Mouse (Mus musculus): ENCODE data around the gene Cux1. TPM values are rescaled to one million over a fixed set of nuclear protein-coding genes. Genes with fewer than 3 reads are reported as not detected.

Cux1 gene
- polyA plus RNA-seq, 1 experiment, result 126 TPM

GRCm38 (mm10) chr5:136530931-136531330 is 36.4 kb downstream of the Cux1 start:
- Histone ChIP-seq H3K36me3 (ENCODE audit: control insufficient read depth, insufficient read depth, low read length) (no peaks in the 10 kb centered on the region), H3K27me3 (replicated peaks; ENCODE audit: control insufficient read depth, insufficient read depth, low read length) (no peaks in the 10 kb centered on the region), H3K4me3 (ENCODE audit: insufficient read depth, low read depth, low read length) (no peak overlapping the region), H3K27ac (ENCODE audit: insufficient read depth, low read depth, low read length) (peak overlapping the region; percentile 81), H3K4me1 (ENCODE audit: control insufficient read depth, insufficient read depth, low read length) (peaks cover 54% of the 10 kb centered on the region)
- WGBS, result 42% methylated on average over 1 of the region's 1 CpGs
- TF ChIP-seq POLR2A (IDR thresholded peaks at IDR 0.05; ENCODE audit: low read depth, low read length) (no peak), CTCF (conservative IDR thresholded peaks at IDR 0.05; ENCODE audit: insufficient read depth, insufficient read length, low read depth, low read length) (no peak)
- peak; percentile 89 for DNase-seq

- DNase-seq, result no peak
- H3K27ac ChIP-seq (ENCODE audit: insufficient read depth, low read depth, low read length), result 0 out of 2 replicates have a peak overlapping the region, but pooled peaks have one; percentile 24
These were observed 38.1 kb downstream of the Cux1 start for GRCm38 (mm10) chr5:136529165-136529564.

DNA sequence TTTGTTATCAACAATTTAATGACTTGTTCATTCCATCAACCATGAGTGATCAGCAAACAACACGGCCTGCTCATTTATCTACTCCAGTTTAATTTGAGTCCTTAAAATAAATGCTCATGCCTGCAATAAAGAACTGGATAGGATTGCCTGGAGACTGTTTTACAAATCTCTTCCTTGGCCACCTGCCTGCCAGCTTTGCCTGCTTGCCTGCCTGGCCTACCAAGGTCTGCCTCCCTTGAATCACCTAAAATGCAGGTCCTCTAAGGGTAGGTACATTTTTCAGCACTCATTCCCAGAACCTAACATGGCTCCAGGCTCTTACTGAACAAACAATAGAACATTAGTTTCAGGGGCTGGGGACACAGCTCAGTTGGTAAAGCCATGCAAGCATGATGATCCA is 39.4 kb downstream of the Cux1 start:
- Histone ChIP-seq H3K4me3 (ENCODE audit: insufficient read depth, low read depth, low read length) (no peak overlapping the region), H3K27ac (ENCODE audit: insufficient read depth, low read depth, low read length) (no peak overlapping the region), H3K4me1 (ENCODE audit: control insufficient read depth, insufficient read depth, low read length) (peaks cover 35% of the 10 kb centered on the region), H3K27me3 (replicated peaks; ENCODE audit: control insufficient read depth, insufficient read depth, low read length) (no peaks in the 10 kb centered on the region), H3K36me3 (ENCODE audit: control insufficient read depth, insufficient read depth, low read length) (no peaks in the 10 kb centered on the region)
- WGBS, result 43% methylated on average over 1 of the region's 1 CpGs
- TF ChIP-seq POLR2A (IDR thresholded peaks at IDR 0.05; ENCODE audit: low read depth, low read length) (no peak), CTCF (conservative IDR thresholded peaks at IDR 0.05; ENCODE audit: insufficient read depth, insufficient read length, low read depth, low read length) (no peak)
- DNase-seq, result peak; percentile 40

More at GRCm38 (mm10) chr5:136529165-136529564, 38.1 kb downstream of the Cux1 start:
- Histone ChIP-seq H3K4me1 (ENCODE audit: control insufficient read depth, insufficient read depth, low read length) (peaks cover 42% of the 10 kb centered on the region), H3K4me3 (ENCODE audit: insufficient read depth, low read depth, low read length) (no peak overlapping the region), H3K36me3 (ENCODE audit: control insufficient read depth, insufficient read depth, low read length) (no peaks in the 10 kb centered on the region), H3K27me3 (replicated peaks; ENCODE audit: control insufficient read depth, insufficient read depth, low read length) (no peaks in the 10 kb centered on the region)
- TF ChIP-seq CTCF (conservative IDR thresholded peaks at IDR 0.05; ENCODE audit: insufficient read depth, insufficient read length, low read depth, low read length) (no peak), POLR2A (IDR thresholded peaks at IDR 0.05; ENCODE audit: low read depth, low read length) (no peak)

DNA sequence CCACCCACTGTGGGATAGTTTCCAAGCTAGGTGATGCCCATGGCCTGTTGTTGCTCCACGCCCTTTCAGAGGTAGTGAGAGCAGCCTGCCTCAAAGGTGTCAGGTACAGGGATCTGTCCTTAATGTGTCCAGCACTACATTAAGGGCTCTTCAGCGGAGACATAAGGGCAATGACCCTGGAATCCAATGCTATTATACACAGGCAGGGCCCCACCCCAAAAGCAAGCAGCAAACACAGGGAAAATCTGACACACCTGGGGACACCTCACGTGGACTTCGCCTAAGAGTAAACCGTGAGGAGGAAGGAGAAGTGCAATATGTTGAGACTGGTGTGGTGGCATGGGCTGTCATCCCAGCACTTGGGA is 40.8 kb downstream of the Cux1 start:
- WGBS, result 83% methylated on average over 5 of the region's 5 CpGs
- no peaks in the 10 kb centered on the region for H3K36me3 ChIP-seq (ENCODE audit: control insufficient read depth, insufficient read depth, low read length)
- H3K4me1 ChIP-seq (ENCODE audit: control insufficient read depth, insufficient read depth, low read length), result peaks cover 28% of the 10 kb centered on the region
- no peaks in the 10 kb centered on the region for H3K27me3 ChIP-seq (replicated peaks; ENCODE audit: control insufficient read depth, insufficient read depth, low read length)
- TF ChIP-seq CTCF (conservative IDR thresholded peaks at IDR 0.05; ENCODE audit: insufficient read depth, insufficient read length, low read depth, low read length) (no peak), POLR2A (IDR thresholded peaks at IDR 0.05; ENCODE audit: low read depth, low read length) (no peak)
- H3K27ac ChIP-seq (ENCODE audit: insufficient read depth, low read depth, low read length), result no peak overlapping the region
- H3K4me3 ChIP-seq (ENCODE audit: insufficient read depth, low read depth, low read length), result no peak overlapping the region
- DNase-seq, result no peak

DNA sequence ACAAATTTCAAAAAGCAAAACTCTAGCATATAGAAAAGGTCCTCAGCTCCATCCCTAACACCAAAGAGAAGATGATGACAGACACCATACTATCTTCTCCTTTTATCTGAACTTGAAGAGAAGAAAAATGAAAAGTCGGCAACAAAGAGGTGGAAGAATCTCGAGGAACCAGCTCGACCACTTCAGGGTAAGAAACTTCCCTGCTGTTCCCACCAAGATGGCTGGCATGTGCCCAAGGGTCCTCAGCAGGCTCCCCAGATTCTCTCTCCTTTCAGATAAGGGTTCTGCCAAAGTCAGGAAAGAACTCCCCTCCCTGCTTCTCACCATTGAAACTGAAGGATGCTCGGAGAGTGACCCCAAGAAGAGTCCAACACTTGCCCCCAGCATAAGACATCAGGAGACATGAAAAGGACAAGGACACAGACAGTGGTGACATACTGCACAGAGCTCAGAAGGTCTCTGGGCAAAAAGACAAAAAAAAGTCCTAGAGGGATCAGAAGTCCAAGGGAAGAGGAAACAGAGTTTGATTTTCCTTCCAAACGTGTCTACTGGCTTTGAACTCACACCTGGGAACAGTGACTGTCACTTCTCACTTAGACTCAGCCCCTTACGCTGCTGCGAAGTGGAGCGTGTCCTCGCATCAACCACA is 41.3 kb downstream of the Cux1 start:
- whole genome bisulfite sequencing, result 67% methylated on average over 9 of the region's 9 CpGs
- Histone ChIP-seq H3K4me1 (ENCODE audit: control insufficient read depth, insufficient read depth, low read length) (peaks cover 23% of the 10 kb centered on the region), H3K27me3 (replicated peaks; ENCODE audit: control insufficient read depth, insufficient read depth, low read length) (no peaks in the 10 kb centered on the region), H3K36me3 (ENCODE audit: control insufficient read depth, insufficient read depth, low read length) (no peaks in the 10 kb centered on the region), H3K4me3 (ENCODE audit: insufficient read depth, low read depth, low read length) (no peak overlapping the region), H3K27ac (ENCODE audit: insufficient read depth, low read depth, low read length) (no peak overlapping the region)
- DNase-seq, result no peak
- TF ChIP-seq POLR2A (IDR thresholded peaks at IDR 0.05; ENCODE audit: low read depth, low read length) (no peak), CTCF (conservative IDR thresholded peaks at IDR 0.05; ENCODE audit: insufficient read depth, insufficient read length, low read depth, low read length) (no peak)

- Histone ChIP-seq H3K27me3 (replicated peaks; ENCODE audit: control insufficient read depth, insufficient read depth, low read length) (no peaks in the 10 kb centered on the region), H3K4me3 (ENCODE audit: insufficient read depth, low read depth, low read length) (no peak overlapping the region), H3K36me3 (ENCODE audit: control insufficient read depth, insufficient read depth, low read length) (no peaks in the 10 kb centered on the region), H3K4me1 (ENCODE audit: control insufficient read depth, insufficient read depth, low read length) (peaks cover 13% of the 10 kb centered on the region), H3K27ac (ENCODE audit: insufficient read depth, low read depth, low read length) (peak overlapping the region; percentile 35)
- TF ChIP-seq POLR2A (IDR thresholded peaks at IDR 0.05; ENCODE audit: low read depth, low read length), result no peak
- TF ChIP-seq CTCF (conservative IDR thresholded peaks at IDR 0.05; ENCODE audit: insufficient read depth, insufficient read length, low read depth, low read length), result no peak
- DNase-seq, result peak; percentile 59
- WGBS, result 16% methylated on average over 3 of the region's 3 CpGs
These were observed 44.3 kb downstream of the Cux1 start for GRCm38 (mm10) chr5:136522843-136523463.

- TF ChIP-seq CTCF (conservative IDR thresholded peaks at IDR 0.05; ENCODE audit: insufficient read depth, insufficient read length, low read depth, low read length) (no peak), POLR2A (IDR thresholded peaks at IDR 0.05; ENCODE audit: low read depth, low read length) (no peak)
- no peak for DNase-seq
- no peaks in the 10 kb centered on the region for H3K27me3 ChIP-seq (replicated peaks; ENCODE audit: control insufficient read depth, insufficient read depth, low read length)
- no peak overlapping the region for H3K27ac ChIP-seq (ENCODE audit: insufficient read depth, low read depth, low read length)
- peaks cover 20% of the 10 kb centered on the region for H3K4me1 ChIP-seq (ENCODE audit: control insufficient read depth, insufficient read depth, low read length)
- WGBS, result 79% methylated on average over 3 of the region's 3 CpGs
- H3K4me3 ChIP-seq (ENCODE audit: insufficient read depth, low read depth, low read length), result no peak overlapping the region
- H3K36me3 ChIP-seq (ENCODE audit: control insufficient read depth, insufficient read depth, low read length), result no peaks in the 10 kb centered on the region
These were observed 45.6 kb downstream of the Cux1 start for GRCm38 (mm10) chr5:136521656-136522055.
